In the genomic region with DNA sequence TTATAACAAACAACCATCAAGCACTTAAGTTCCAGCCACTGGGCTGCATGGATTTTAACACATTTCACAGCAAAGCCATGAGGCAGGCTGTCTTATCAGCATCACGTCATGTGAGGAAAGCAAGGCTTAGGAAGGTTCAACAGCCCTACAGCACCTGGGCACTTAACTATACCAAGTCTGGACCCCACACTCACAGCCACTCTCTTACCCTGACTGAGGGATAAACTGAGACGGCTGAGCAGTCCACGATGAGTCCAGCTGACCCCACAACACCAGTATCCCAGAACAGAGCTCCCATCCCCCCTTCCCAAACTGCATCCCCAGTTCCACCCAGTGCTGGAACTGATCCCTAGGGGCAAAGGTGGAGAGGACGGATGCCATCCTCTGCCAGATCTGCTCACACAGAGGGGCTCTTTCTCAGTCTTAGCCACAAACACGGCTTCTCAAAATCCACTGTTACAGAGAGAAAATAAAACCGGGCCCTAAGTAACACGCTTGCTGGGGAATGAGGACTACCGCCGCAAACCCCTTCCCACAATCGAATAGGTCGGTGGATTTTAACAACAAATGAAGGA, we compare ENCODE assay signal across 15 mouse cellular contexts.
"Had no signal": no experiment of that assay in that cellular context is flagged by ENCODE, and none has a peak within 500 bp of the region (broad histone marks: within the 10 kb centered on the region; RNA-seq: fewer than 3 reads in every experiment).

No protein-coding gene starts in this region.

- H3K9me3 ChIP-seq: megakaryocyte, embryonic 14.5 days; midbrain, embryonic 13.5 days; midbrain, embryonic 15.5 days; neural tube, embryonic 12.5 days; stomach, embryonic 15.5 days had no signal

- H3K27me3 ChIP-seq: midbrain, embryonic 13.5 days; midbrain, embryonic 15.5 days; neural tube, embryonic 12.5 days had no signal

- DNase-seq: lung, adult 18-20 months; lung, embryonic 14.5 days; lung, postnatal 10 days; lung, postnatal 4 days; right cerebral cortex, postnatal 14 days; thymus, adult 2 months; thymus, postnatal 25 days; thymus, postnatal 4 days had no signal

- H3K36me3 ChIP-seq: midbrain, embryonic 13.5 days; midbrain, embryonic 15.5 days; neural tube, embryonic 12.5 days; stomach, embryonic 15.5 days had no signal

- H3K27ac ChIP-seq: midbrain, embryonic 13.5 days; midbrain, embryonic 15.5 days; neural tube, embryonic 12.5 days; stomach, embryonic 15.5 days; stomach, postnatal 0 days had no signal

- H3K9ac ChIP-seq: lung, embryonic 14.5 days; midbrain, embryonic 13.5 days; midbrain, embryonic 15.5 days; neural tube, embryonic 12.5 days; stomach, embryonic 15.5 days had no signal

- H3K4me2 ChIP-seq: lung, embryonic 14.5 days; midbrain, embryonic 11.5 days; midbrain, embryonic 13.5 days; midbrain, embryonic 15.5 days; neural tube, embryonic 12.5 days; stomach, embryonic 15.5 days had no signal

- H3K4me3 ChIP-seq: megakaryocyte, embryonic 14.5 days; midbrain, embryonic 13.5 days; midbrain, embryonic 15.5 days; neural tube, embryonic 12.5 days; stomach, embryonic 15.5 days had no signal

- ATAC-seq: midbrain, embryonic 13.5 days; midbrain, embryonic 15.5 days had no signal
